Mouse (Mus musculus) ovary, postnatal 36 days (tissue): Measurements from ENCODE around the gene Cacnb1.
A peak's percentile ranks its signal among the peaks of the same experiment; 100 is the strongest.

ENCODE experiments used
- DNase-seq: peaks from one replicate; pipeline ENCODE4 v3.0.0; 2022; ENCODE audit warnings: low spot score, mixed read lengths

Cacnb1 gene

DNA sequence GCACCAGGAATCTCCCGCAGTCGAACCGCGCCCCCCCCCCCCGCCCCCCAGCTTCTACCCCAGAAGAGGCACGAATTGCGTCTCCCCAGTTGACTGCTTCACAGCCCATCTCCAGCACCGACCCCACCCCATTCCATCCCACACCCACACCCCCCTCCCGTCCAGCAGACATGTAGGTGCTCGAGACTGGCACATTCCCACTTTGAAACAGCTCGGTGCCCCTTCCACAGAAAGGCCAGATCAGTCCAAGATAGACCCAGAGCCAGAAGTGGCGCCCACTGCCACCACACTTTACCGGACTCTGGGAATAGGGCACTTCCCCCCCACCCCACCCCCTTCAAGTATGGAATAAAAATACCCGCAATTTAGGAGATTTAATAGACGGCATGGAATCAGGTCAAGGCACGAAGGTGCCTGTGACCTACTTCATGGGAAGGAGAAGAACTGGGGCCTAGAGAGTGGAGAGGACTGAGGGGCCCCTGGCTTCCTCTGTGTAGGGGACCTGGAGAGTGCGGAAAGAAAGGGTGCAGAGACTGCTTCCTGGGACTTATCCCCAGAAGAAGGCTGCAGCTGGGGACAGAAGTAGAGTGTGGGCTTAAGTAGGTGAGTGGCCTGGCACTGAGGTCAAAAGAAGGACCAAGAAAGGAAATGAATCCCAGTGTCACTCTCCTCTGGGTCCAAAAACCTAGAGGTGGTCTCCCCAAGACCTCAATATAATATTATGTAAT is 35.9 kb downstream of the Cacnb1 start:
- no peak for DNase-seq

DNA sequence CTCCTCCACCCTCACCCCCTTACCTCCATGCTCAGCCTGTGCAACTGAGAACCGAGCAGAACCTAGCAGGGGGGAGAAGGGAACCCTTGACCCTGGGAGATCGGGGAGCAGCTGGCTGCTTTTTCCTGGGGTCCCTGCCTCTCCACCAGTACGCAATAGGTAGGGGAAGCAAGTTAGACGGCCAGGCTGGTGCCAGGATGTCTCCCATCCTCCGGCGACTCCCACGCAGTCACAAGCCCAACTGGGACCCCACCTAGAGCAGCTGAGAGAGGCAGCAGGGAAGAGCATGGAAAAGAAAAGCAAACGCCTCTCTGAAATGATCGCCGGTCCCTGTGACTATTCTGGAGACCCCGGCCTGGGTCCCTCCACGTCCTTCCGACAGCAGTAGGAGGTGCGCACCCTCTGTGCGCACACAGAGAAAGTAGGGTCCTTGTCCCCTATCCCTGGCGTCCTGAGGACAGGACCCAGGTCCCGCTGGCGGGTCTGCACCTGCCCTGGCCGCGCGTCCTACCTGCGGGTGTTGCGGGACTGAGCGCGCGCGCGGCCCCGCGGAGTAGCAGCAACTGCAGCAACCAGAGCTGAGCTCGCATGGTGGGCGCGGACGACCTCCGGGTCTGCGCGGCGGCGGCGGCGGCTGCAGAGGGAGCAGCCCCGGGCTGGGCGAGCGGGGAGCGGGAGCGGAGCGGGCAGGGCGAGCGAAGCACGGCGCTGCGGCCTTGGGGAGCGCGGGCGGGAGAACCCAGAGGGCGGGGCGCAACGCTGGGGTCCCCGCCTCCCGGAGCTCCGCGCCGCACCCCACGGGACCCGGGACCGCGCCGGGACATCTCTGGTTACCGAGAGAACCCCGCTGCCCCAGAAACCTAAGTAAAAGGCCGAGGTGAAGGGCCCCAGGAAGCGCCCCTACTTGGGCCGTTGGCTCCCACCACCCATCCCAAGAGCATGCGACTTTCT is 36.8 kb downstream of the Cacnb1 start, which contains the start of gene Plxdc1:
Gene Plxdc1 (minus strand): TSS at position 718 of the 951 bp plus-strand sequence.
- DNase-seq: peak; percentile 71

DNA sequence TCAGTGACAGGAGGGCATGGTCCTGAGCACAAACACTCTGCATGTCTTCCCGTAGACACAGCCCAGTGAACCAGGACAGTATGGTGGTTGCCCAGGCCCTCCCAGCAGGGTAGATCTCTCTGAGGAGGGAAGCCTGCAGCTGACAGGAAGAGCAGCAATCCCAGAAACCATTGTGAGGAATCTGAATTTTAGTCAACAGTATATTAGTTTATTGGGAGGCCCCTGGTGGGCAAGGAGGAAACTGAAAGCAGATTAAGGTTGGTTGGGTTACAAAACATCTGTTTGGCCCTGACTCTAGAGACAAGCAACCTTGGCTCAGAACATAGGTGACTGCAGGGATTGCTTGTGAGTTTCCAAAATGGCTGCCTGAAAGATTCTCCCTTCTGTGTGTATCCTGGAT is 38.9 kb downstream of the Cacnb1 start:
- no peak for DNase-seq

DNA sequence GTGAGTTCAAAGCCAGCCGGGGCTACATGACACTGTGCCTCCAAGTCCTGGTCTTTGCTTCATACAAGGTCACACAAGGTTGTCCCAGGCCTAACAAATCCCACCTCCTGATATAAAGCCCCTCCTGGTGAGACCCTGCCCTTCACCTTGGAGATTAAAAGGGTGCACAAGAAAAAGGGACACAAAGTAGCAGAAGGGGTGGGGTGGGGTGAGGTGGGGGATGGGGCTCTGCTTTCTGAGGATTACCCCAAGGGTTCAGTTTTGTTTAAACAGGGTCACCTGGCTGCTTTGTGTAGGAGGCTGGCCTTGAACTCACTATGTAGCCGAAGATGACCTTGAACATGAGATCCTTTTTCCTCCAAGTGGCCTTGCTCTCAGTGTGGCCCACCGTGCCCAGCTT is 39.3 kb downstream of the Cacnb1 start:
- DNase-seq: no peak

- no peak for DNase-seq
Measured at GRCm38 (mm10) chr11:97982721-97983120, 40.1 kb downstream of the Cacnb1 start.

DNA sequence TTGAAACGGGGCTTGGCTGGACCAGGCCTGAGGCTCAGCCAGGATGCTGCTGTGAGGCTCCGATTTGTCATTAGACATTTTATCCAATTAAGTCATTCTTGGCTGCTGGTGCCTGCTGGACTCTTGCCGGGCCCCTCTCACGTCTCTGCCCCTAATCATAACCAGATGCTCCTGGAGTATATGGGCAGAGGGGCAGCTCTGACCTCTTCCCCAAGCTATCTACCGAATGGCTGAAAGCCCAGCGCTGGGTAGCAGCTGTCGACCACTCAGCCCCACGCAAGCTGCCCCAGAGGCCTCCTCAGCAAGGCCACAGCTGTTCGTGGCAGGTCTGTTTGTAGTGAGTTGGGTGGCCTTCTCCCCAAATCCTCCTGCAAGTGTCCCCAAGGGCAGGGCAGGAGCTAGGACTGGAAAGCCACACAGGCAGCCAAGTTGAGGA is 42.3 kb downstream of the Cacnb1 start:
- DNase-seq: peak; percentile 30

DNA sequence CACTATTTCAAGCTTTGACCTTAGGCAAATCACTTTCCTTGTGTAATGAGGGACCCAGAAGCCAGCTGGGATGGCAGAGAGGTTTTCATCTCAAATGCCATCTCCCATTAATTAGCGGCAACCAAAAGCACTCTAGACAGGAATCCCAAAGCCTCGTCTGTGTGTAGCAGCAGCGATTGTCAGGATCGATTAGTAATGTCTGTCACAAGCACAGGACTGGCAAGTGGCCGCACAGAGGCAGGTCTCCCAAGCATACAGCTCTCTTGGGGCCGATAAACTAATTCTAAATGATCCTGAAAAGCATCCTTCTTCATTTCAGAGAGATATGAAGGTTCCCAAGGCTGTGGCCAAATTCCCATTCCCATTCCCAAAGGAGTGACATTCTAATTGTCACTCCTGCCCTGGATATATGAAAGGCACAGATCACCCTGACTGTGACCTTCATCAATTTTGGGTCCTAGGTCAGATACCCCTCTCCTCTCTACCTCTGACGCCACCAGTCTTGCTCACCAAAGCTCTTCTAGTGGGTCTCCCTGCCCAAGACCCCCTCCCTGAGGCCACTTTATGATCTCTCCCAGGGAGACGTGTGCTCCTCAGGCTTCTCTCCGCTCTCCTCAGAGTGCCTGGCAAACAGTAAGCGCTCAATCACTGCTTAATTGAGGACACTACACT is 42.9 kb downstream of the Cacnb1 start:
- no peak for DNase-seq

DNA sequence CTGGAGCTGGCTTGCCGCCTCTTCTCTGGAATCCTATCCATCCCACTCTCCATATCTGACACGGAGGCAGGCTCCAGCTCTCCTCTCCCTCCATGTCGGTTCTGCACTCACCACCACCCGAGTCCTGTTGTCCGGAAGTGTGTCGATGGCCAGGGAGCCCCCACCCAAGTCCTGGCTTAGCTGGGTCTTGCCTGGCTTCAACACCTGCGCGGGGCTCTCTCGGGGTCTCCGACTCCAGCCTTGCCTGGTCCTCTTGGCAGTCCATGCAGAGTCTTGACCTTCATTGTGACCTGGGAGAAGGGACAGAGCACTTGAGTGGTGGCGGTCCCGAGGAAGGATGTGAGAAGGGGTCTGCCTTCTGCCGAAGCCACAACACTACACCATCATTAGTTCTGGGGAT is 44.4 kb downstream of the Cacnb1 start:
- no peak for DNase-seq

GRCm38 (mm10) chr11:97977797-97978196 is 45.0 kb downstream of the Cacnb1 start:
- DNase-seq: no peak

- no peak for DNase-seq
Measured at GRCm38 (mm10) chr11:97974746-97975145, 48.1 kb downstream of the Cacnb1 start.

DNA sequence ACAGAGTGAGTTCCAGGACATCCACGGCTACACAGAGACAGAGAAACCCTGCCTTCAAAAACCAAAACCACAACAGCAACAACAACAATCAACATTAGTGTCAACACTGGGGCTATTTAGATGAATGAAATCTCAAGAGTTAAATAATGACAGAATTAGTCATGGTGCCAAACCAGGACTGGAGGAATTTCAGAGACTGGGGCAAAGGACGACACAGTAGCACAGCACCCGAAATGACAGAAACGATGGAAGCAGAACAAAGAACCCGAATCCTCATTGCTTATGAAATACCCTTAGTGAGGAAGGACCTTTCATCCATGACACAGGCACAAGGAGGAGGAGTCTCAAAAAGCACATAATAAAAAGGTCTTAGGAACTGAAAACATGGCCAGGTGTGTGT is 48.7 kb downstream of the Cacnb1 start:
- DNase-seq: no peak

- DNase-seq: no peak
Measured at GRCm38 (mm10) chr11:97972434-97972833, 50.4 kb downstream of the Cacnb1 start.

DNA sequence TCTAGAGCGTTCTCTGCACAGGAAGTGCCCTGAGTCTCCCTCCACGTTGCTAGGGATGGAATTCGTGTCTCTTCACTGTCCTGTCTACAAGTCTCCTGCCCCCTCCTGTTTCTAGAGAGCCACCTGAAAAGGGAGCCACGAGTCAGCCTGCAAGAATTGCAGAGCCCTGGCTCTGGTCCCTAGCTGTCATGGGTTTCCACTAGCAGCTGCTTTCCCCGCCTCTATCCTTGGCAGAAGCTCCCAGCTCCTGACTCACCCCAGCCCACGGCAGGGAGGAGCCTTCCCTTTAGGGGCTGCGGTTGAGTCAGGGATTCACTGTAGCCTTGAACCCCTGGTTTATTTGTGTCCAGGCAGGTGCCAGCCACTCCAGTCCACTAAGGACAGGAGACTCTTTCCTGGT is 51.6 kb downstream of the Cacnb1 start:
- DNase-seq: peak; percentile 61

- DNase-seq: no peak
Measured at GRCm38 (mm10) chr11:97970771-97971170, 52.1 kb downstream of the Cacnb1 start.

DNA sequence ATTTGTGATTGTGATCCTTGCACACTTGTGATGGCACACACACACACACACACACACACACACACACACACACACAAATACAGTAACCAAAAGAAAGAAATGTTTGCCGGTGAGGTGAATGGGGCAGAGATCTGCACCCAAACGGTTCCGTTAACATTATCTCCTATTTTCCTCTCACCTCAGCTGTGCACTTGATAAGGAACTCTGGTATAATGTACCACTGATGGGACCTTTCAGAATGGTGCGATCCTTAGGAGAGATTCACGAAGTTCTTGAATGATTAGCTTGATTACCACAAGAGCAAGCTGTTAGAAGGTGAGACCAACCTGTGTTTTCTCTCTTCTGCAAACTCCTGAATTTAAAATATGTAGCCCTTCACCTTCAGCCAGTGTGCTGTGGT is 54.4 kb downstream of the Cacnb1 start:
- DNase-seq: no peak

DNA sequence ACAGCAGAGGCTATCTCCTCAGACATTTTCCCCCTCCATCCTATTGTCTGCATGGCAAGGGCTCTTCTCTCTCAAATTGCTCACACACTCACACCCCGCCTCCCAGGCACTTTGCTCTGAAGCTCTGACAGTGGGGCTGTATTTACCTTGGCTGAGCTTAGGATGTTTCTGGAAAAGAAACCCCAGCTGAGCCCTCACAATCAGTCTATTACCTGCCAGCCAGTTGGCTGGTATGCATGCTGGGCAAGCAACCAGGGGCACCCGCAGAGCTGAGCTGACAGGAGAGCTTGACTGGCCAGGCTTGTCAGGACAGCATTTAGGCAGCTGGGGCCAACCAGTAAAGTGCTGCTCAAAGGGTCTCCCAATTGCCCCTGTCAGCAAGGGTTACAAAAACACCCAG is 55.7 kb downstream of the Cacnb1 start:
- no peak for DNase-seq

DNA sequence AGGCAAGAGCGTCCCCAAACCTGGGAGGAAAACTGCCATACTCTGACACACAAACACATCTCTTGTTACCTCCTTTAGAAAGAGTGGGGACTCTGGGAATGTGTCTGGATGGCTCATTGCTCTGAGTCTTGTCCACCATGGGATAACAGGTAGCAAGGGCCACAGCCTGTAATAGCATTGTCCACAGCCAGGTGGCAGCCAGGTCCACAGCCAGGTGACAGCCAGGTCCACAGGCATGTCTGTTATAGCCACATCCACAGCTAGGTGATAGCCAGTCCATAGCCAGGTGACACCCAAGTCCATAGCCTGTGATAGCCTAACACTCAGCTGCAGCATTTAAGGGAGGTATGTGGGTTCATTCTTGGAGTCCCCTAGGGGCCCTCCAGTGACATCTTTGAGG is 61.9 kb downstream of the Cacnb1 start:
- DNase-seq: no peak

- no peak for DNase-seq
Measured at GRCm38 (mm10) chr11:97959300-97959680, 63.5 kb downstream of the Cacnb1 start.

DNA sequence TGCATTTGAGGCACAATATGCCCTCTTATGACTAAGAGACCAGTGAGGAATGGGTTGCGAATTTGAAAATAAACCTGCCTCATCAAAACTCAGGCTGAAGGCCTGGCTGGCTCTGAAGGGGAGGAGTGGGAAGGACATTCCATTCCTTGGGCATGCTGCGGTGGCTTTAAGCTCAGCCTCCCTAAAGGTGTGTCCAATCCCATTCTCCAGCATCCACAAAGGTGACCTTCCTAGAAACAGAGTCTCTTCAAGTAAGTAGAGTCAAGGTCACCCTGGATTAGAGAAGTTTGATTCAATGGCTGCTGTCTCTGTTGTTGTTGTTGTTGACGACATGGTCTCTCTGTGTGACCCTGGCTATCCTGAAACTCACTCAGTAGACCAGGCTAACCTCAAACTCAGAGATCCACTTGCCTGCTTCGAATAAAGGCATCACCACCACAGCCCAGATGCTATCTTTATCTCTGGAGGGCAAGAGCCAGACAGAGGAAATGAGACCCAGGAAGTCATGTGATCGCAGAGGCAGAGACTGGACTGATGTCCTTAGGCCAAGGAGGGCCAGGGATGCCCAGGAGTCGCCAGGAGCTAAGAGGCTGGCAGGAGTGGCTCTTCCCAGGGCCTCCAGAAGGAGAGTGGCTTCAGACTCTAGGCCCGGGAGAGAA is 64.1 kb downstream of the Cacnb1 start:
- DNase-seq: no peak

GRCm38 (mm10) chr11:97956905-97957560 is 65.8 kb downstream of the Cacnb1 start:
- peak; percentile 28 for DNase-seq

GRCm38 (mm10) chr11:97955915-97956314 is 66.9 kb downstream of the Cacnb1 start:
- DNase-seq: no peak
